Mouse (Mus musculus): ENCODE data around the gene Ino80e. TPM values are rescaled to one million over a fixed set of nuclear protein-coding genes. Genes with fewer than 3 reads are reported as not detected.
A peak's percentile ranks its signal among the peaks of the same experiment; 100 is the strongest.

The Ino80e gene
- polyA plus RNA-seq, 1 experiment from 2014 or later: 105 TPM

GRCm38 (mm10) chr7:126801057-126801422, 61.1 kb downstream of the Ino80e start:
- Histone ChIP-seq H3K27me3 (ENCODE audit: insufficient read depth, poor library complexity, severe bottlenecking) (no peaks in the 10 kb centered on the region), H3K4me3 (peak overlapping the region; percentile 84; the same call in 1 of the 2 replicates), H3K4me1 (replicated peaks) (peaks cover 43% of the 10 kb centered on the region), H3K27ac (peak overlapping the region; percentile 96), H3K9me3 (no peaks in the 10 kb centered on the region), H3K36me3 (peaks cover 72% of the 10 kb centered on the region)
- 94% methylated on average over 16 of the region's 16 CpGs for WGBS
- DNase-seq (ENCODE audit: low spot score): no peak

Other genes starting within 250 kb of the Ino80e start
- 1.4 and 2.7 TPM in 2 replicates for gene Nupr1, start 231.5 kb downstream of the Ino80e start, polyA plus RNA-seq (2016; fragmentation: Nextera tagmentation; extraction: Ambion mirVana)
- 57.6 and 62.7 TPM in 2 replicates for gene Sgf29, start 213.1 kb downstream of the Ino80e start, polyA plus RNA-seq (2016; fragmentation: Nextera tagmentation; extraction: Ambion mirVana)
- gene Sult1a1, start 185.9 kb downstream of the Ino80e start, polyA plus RNA-seq (2016; fragmentation: Nextera tagmentation; extraction: Ambion mirVana): 0.19 and 0.30 TPM in 2 replicates
- gene Bola2, start 167.0 kb downstream of the Ino80e start, polyA plus RNA-seq (2016; fragmentation: Nextera tagmentation; extraction: Ambion mirVana): 208 and 212 TPM in 2 replicates
- gene Slx1b, start 166.6 kb downstream of the Ino80e start, polyA plus RNA-seq (2016; fragmentation: Nextera tagmentation; extraction: Ambion mirVana): 15.3 and 16.6 TPM in 2 replicates
- gene Coro1a, start 154.6 kb downstream of the Ino80e start, polyA plus RNA-seq (2016; fragmentation: Nextera tagmentation; extraction: Ambion mirVana): 49.2 and 59.5 TPM in 2 replicates
- 62.5 and 63.8 TPM in 2 replicates for gene Mapk3, start 102.8 kb downstream of the Ino80e start, polyA plus RNA-seq (2016; fragmentation: Nextera tagmentation; extraction: Ambion mirVana)
- 0.55 and 1.3 TPM in 2 replicates for gene Gdpd3, start 96.0 kb downstream of the Ino80e start, polyA plus RNA-seq (2016; fragmentation: Nextera tagmentation; extraction: Ambion mirVana)
- 51.3 and 89.7 TPM in 2 replicates for gene Ypel3, start 85.4 kb downstream of the Ino80e start, polyA plus RNA-seq (2016; fragmentation: Nextera tagmentation; extraction: Ambion mirVana)
- 0.22 and 0.47 TPM in 2 replicates for gene Tbx6, start 80.9 kb downstream of the Ino80e start, polyA plus RNA-seq (2016; fragmentation: Nextera tagmentation; extraction: Ambion mirVana)
- gene Ppp4c, start 69.9 kb downstream of the Ino80e start, polyA plus RNA-seq (2016; fragmentation: Nextera tagmentation; extraction: Ambion mirVana): 391 and 411 TPM in 2 replicates
- gene Fam57b, start 64.7 kb downstream of the Ino80e start, polyA plus RNA-seq (2016; fragmentation: Nextera tagmentation; extraction: Ambion mirVana): 4.7 and 12.7 TPM in 2 replicates
- gene 4930451I11Rik, start 30.7 kb downstream of the Ino80e start, polyA plus RNA-seq (2016; fragmentation: Nextera tagmentation; extraction: Ambion mirVana): not detected in 2 replicates
- gene Doc2a, start 15.0 kb downstream of the Ino80e start, polyA plus RNA-seq (2016; fragmentation: Nextera tagmentation; extraction: Ambion mirVana): 4.9 and 5.5 TPM in 2 replicates
- 38.7 and 48.1 TPM in 2 replicates for gene Hirip3, start 405 bp downstream of the Ino80e start, polyA plus RNA-seq (2016; fragmentation: Nextera tagmentation; extraction: Ambion mirVana)
- gene Taok2, start 22.3 kb upstream of the Ino80e start, polyA plus RNA-seq (2016; fragmentation: Nextera tagmentation; extraction: Ambion mirVana): 56.2 and 56.4 TPM in 2 replicates
- 31.6 and 37.9 TPM in 2 replicates for gene Tmem219, start 60.5 kb upstream of the Ino80e start, polyA plus RNA-seq (2016; fragmentation: Nextera tagmentation; extraction: Ambion mirVana)
- gene Kctd13, start 66.5 kb upstream of the Ino80e start, polyA plus RNA-seq (2016; fragmentation: Nextera tagmentation; extraction: Ambion mirVana): 23.9 and 35.5 TPM in 2 replicates
- 0.41 and 1.2 TPM in 2 replicates for gene Asphd1, start 87.2 kb upstream of the Ino80e start, polyA plus RNA-seq (2016; fragmentation: Nextera tagmentation; extraction: Ambion mirVana)
- 2.3 and 7.6 TPM in 2 replicates for gene Sez6l2, start 88.2 kb upstream of the Ino80e start, polyA plus RNA-seq (2016; fragmentation: Nextera tagmentation; extraction: Ambion mirVana)
- 92.5 and 103 TPM in 2 replicates for gene Cdipt, start 113.5 kb upstream of the Ino80e start, polyA plus RNA-seq (2016; fragmentation: Nextera tagmentation; extraction: Ambion mirVana)
- 0.63 and 1.0 TPM in 2 replicates for gene Cdiptos, start 113.7 kb upstream of the Ino80e start, polyA plus RNA-seq (2016; fragmentation: Nextera tagmentation; extraction: Ambion mirVana)
- gene Mvp, start 152.2 kb upstream of the Ino80e start, polyA plus RNA-seq (2016; fragmentation: Nextera tagmentation; extraction: Ambion mirVana): 5.0 and 6.1 TPM in 2 replicates
- gene Pagr1b, start 154.1 kb upstream of the Ino80e start, polyA plus RNA-seq (2016; fragmentation: Nextera tagmentation; extraction: Ambion mirVana): 0.25 and 0.55 TPM in 2 replicates
- gene Pagr1a, start 155.0 kb upstream of the Ino80e start, polyA plus RNA-seq (2016; fragmentation: Nextera tagmentation; extraction: Ambion mirVana): 84.3 and 130 TPM in 2 replicates
- 17.6 and 75.1 TPM in 2 replicates for gene Gm42742, start 158.7 kb upstream of the Ino80e start, polyA plus RNA-seq (2016; fragmentation: Nextera tagmentation; extraction: Ambion mirVana)
- gene Prrt2, start 158.8 kb upstream of the Ino80e start, polyA plus RNA-seq (2016; fragmentation: Nextera tagmentation; extraction: Ambion mirVana): 3.3 and 4.4 TPM in 2 replicates
- gene Maz, start 164.7 kb upstream of the Ino80e start, polyA plus RNA-seq (2016; fragmentation: Nextera tagmentation; extraction: Ambion mirVana): 66.7 and 83.1 TPM in 2 replicates
- gene Kif22, start 180.1 kb upstream of the Ino80e start, polyA plus RNA-seq (2016; fragmentation: Nextera tagmentation; extraction: Ambion mirVana): 161 and 193 TPM in 2 replicates
- not detected in 2 replicates for gene Zg16, start 225.0 kb upstream of the Ino80e start, polyA plus RNA-seq (2016; fragmentation: Nextera tagmentation; extraction: Ambion mirVana)
- 0.80 and 0.81 TPM in 2 replicates for gene AI467606, start 229.0 kb upstream of the Ino80e start, polyA plus RNA-seq (2016; fragmentation: Nextera tagmentation; extraction: Ambion mirVana)